Mouse (Mus musculus) splenic B cell, adult 2 months (primary cell): ENCODE measurements at regions not wholly inside any gene's neighbourhood (a gene's known extent, or its start where the extent isn't known, plus 50 kb on each side); places are given as distances from the start of the nearest gene placed in this dataset.
A peak's percentile ranks its signal among the peaks of the same experiment; 100 is the strongest.
"Not testable (repeated sequence)": the region's sequence is repeated elsewhere in the genome, so short reads cannot be mapped to it uniquely, and the experiment has no call there.

Experiments used
- DNase-seq: peaks from one replicate; pipeline ENCODE4 v3.0.0-alpha.2; 2011; ENCODE audit warnings: low read depth, low spot score
- H3K27me3 ChIP-seq: 2 replicates; pipeline ENCODE4 v1.6.1; 2012; ENCODE audit warnings: mild to moderate bottlenecking, low read length, moderate library complexity, mixed read lengths; ENCODE audit not compliant: control insufficient read depth, poor library complexity, insufficient read depth, severe bottlenecking
- H3K36me3 ChIP-seq: 2 replicates; pipeline ENCODE4 v1.6.1; 2012; ENCODE audit warnings: mild to moderate bottlenecking, low read length, moderate library complexity, mixed read lengths; ENCODE audit not compliant: control insufficient read depth, poor library complexity, insufficient read depth, severe bottlenecking

- DNase-seq, result peak; percentile 61
- Histone ChIP-seq H3K27me3 (no peaks in the 10 kb centered on the region), H3K36me3 (no peaks in the 10 kb centered on the region)
Measured at GRCm38 (mm10) chr10:68978115-68978514, 173.1 kb upstream of the Rhobtb1 start.

- Histone ChIP-seq H3K27me3 (no peaks in the 10 kb centered on the region), H3K36me3 (no peaks in the 10 kb centered on the region)
- no peak for DNase-seq
Measured at GRCm38 (mm10) chr10:68979949-68980348, 171.3 kb upstream of the Rhobtb1 start.

- no peak for DNase-seq
- no peaks in the 10 kb centered on the region for H3K27me3 ChIP-seq
- H3K36me3 ChIP-seq, result no peaks in the 10 kb centered on the region
Measured at GRCm38 (mm10) chr10:68982288-68982687, 168.9 kb upstream of the Rhobtb1 start.

- Histone ChIP-seq H3K36me3 (no peaks in the 10 kb centered on the region), H3K27me3 (no peaks in the 10 kb centered on the region)
- no peak for DNase-seq
Measured at GRCm38 (mm10) chr10:68990584-68990983, 160.7 kb upstream of the Rhobtb1 start.

- Histone ChIP-seq H3K36me3 (no peaks in the 10 kb centered on the region), H3K27me3 (no peaks in the 10 kb centered on the region)
- no peak for DNase-seq
Measured at GRCm38 (mm10) chr10:68999610-69000009, 151.6 kb upstream of the Rhobtb1 start.

- Histone ChIP-seq H3K27me3 (no peaks in the 10 kb centered on the region), H3K36me3 (no peaks in the 10 kb centered on the region)
- no peak for DNase-seq
Measured at GRCm38 (mm10) chr10:69001654-69002435, 149.4 kb upstream of the Rhobtb1 start.

GRCm38 (mm10) chr10:69005199-69005872 is 145.9 kb upstream of the Rhobtb1 start:
- Histone ChIP-seq H3K27me3 (no peaks in the 10 kb centered on the region), H3K36me3 (no peaks in the 10 kb centered on the region)
- peak; percentile 71 for DNase-seq

GRCm38 (mm10) chr10:69008679-69009078 is 142.6 kb upstream of the Rhobtb1 start:
- not testable (repeated sequence) for DNase-seq, H3K27me3 ChIP-seq, H3K36me3 ChIP-seq

GRCm38 (mm10) chr10:69020811-69021743 is 130.2 kb upstream of the Rhobtb1 start:
- Histone ChIP-seq H3K36me3 (no peaks in the 10 kb centered on the region), H3K27me3 (no peaks in the 10 kb centered on the region)
- DNase-seq, result peak; percentile 40

GRCm38 (mm10) chr10:69033410-69033809 is 117.8 kb upstream of the Rhobtb1 start:
- Histone ChIP-seq H3K36me3 (no peaks in the 10 kb centered on the region), H3K27me3 (no peaks in the 10 kb centered on the region)
- DNase-seq, result no peak

- no peak for DNase-seq
- Histone ChIP-seq H3K36me3 (no peaks in the 10 kb centered on the region), H3K27me3 (no peaks in the 10 kb centered on the region)
Measured at GRCm38 (mm10) chr10:69034390-69035120, 116.7 kb upstream of the Rhobtb1 start.

- H3K27me3 ChIP-seq, H3K36me3 ChIP-seq, DNase-seq: not testable (repeated sequence)
Measured at GRCm38 (mm10) chr10:69035536-69035935, 115.7 kb upstream of the Rhobtb1 start.

GRCm38 (mm10) chr10:69036096-69036495 is 115.1 kb upstream of the Rhobtb1 start:
- DNase-seq, result no peak
- H3K36me3 ChIP-seq, result no peaks in the 10 kb centered on the region
- H3K27me3 ChIP-seq, result no peaks in the 10 kb centered on the region

GRCm38 (mm10) chr10:69044171-69044651 is 107.0 kb upstream of the Rhobtb1 start:
- no peak for DNase-seq
- no peaks in the 10 kb centered on the region for H3K27me3 ChIP-seq
- H3K36me3 ChIP-seq, result no peaks in the 10 kb centered on the region
